Mouse (Mus musculus): ENCODE data around the gene Magt1. TPM values are rescaled to one million over a fixed set of nuclear protein-coding genes. Genes with fewer than 3 reads are reported as not detected.

Gene Magt1
- polyA plus RNA-seq (2014; fragmentation: Illumina TruSeq; extraction: RNeasy Lipid Tissue Mini Kit (QIAGEN cat#74804); ENCODE audit: low read depth, low replicate concordance), result 43.7 TPM

DNA sequence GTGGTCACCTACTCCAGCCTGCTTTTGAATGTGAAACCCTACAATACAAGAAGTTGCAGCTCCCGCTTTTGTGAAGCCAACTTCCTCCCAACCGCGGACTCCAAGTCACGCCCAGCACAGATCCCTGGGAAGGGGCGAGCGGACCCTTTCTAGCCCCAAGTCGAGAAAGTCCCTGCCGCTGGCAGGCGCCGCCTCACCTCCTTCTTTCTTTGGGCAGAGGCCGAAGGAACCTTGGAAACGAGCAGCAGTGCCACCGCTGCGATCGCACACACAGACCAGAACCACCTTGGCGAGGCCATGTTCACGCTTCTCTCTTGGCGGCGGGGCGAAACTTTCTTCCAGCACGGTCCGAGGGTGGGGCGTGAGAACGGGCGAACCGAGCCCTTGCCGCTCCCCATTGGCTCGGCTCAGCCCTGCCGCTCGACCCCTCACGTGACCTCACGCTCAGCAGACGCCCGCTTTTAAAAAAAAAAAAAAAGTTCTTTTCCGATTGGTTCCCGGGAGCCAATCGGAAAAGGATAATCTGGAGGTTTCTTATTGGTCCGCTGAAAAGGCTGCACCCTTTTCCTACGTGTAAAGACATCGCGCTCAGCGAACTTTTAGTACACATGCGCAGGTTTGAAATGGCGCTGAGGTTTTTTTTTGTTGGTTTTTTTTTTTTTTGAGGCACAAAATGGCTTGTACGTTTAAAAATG is at the start of gene Magt1:
Magt1 (minus strand) TSS at position 442 of the 695 bp plus-strand sequence.

DNA sequence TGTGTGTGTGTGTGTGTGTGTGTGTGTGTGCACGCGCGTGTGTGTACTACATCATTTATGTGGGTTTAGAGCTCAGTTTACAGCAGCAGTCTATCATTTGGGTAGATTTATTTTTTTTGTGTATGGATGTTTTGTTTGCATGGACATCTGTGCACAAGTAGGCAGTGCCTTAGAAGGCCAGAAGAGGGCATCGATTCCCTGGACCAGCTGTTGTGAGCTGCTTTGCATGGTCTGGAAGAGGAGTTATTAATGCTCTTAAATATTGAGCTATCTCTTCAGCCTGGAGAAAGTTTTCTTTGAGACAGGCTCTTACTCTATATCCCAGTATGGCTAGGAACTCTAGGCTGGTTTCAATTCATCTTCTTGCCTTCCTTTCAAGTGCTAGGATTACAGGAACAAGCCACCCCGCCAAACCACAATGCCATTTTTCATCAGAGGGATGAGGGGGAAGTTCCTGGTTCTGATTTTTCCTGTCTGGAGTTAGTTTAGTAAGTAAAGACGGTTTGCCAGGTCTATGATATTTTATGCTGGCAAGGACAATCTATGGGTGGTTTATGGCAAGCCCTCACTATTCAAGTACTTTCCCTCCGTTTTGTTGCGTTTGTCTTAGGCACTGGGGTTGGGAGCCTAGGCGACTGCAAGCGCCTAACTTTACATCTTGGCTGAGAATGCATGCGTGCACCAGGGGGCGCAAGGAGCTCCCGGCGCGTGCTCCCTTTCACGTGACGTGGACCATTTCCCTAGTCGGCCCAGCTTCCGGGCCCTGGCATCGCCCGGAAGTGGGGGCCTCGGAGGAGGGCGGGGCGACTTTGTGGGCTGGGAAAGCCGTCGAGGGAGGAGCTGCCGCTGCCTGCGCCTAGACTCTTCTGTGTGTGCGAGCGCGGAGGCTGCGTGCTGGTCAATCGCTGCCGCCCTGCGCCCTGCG is 15.0 kb upstream of the Magt1 start, which contains the start of gene Atp7a:
Atp7a (plus strand) TSS at position 859 of the 925 bp plus-strand sequence.

DNA sequence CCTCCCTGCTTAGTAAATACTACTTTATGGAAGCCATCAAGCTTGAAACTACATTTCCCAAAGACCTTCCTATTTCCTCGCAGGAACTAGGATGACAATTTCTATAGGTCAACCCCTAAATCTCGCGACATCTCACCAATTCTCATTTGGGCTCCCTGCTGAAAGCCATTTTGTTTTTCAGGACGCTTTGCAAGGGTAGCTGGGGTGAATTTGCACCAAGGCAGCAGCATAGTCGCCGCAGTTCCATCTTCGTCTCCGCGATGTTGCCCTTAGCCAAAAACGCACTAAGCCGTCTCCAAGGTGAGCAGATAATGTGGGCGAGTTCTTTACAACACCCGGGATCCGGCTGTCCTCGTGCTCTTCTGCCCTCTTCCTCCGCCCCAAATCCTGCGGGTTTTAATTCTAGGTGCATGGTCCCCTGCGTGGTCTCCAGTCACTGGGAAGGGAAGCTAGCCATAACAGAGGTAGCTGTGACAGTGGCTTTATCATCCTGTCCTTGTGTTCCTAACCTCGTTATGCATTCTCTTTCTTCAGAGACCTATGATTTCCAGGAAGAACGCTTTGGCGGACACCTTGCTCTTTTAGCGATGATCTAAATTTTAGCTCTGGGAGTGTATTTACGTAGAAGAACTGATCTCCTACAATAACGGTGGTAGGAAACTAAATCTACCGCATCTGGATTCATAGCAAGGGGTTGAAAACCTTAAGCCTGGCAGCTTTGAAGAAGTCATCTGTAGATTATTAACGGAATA is 4.0 kb upstream of the Magt1 start, which contains the start of gene Cox7b:
Cox7b (plus strand) TSS at position 130 of the 752 bp plus-strand sequence.

DNA sequence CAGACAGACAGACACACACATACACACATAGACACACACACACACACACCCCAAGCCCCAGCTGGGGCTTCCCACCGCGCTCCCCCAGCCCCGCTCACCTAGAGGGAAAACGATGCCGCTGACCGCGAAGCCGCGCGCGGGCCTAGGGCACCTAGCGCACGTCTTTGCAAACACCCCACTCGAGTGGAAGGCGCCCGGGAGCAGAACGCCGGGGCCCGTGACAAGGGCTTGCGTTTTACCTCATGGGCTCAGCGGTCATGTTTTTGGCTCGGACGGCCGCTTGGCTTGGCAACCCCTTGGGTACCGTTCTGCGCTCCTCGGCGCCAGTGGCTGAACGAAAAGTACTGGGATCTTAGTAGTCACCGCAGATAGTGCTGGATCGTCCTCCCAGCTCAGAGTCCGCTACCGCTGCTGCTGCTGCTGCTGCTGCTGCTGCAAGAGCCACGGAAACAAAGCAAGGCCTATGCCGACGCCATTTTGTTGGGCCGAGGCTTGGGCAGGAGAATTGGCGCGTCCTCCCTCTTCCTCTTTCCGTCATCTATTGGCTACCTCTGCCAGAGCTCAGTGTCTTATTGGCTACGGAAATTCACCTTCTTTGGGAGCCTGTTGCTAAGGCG is 82.7 kb downstream of the Magt1 start, which contains the start of gene Atrx:
Atrx (minus strand) TSS at position 543 of the 617 bp plus-strand sequence.

Other genes with a start within 250 kb of the Magt1 start
- not detected for gene Fgf16, start 247.6 kb downstream of the Magt1 start, polyA plus RNA-seq (2014; fragmentation: Illumina TruSeq; extraction: RNeasy Lipid Tissue Mini Kit (QIAGEN cat#74804); ENCODE audit: low read depth, low replicate concordance)
- gene Atrx, start 82.5 kb downstream of the Magt1 start, polyA plus RNA-seq (2014; fragmentation: Illumina TruSeq; extraction: RNeasy Lipid Tissue Mini Kit (QIAGEN cat#74804); ENCODE audit: low read depth, low replicate concordance), result 39.1 TPM
- gene Cox7b, start 3.8 kb upstream of the Magt1 start, polyA plus RNA-seq (2014; fragmentation: Illumina TruSeq; extraction: RNeasy Lipid Tissue Mini Kit (QIAGEN cat#74804); ENCODE audit: low read depth, low replicate concordance), result 197 TPM
- gene Atp7a, start 15.4 kb upstream of the Magt1 start, polyA plus RNA-seq (2014; fragmentation: Illumina TruSeq; extraction: RNeasy Lipid Tissue Mini Kit (QIAGEN cat#74804); ENCODE audit: low read depth, low replicate concordance), result 10.6 TPM
- gene Tlr13, start 131.3 kb upstream of the Magt1 start, polyA plus RNA-seq (2014; fragmentation: Illumina TruSeq; extraction: RNeasy Lipid Tissue Mini Kit (QIAGEN cat#74804); ENCODE audit: low read depth, low replicate concordance), result 1.8 TPM
- gene Pgk1, start 175.2 kb upstream of the Magt1 start, polyA plus RNA-seq (2014; fragmentation: Illumina TruSeq; extraction: RNeasy Lipid Tissue Mini Kit (QIAGEN cat#74804); ENCODE audit: low read depth, low replicate concordance), result 140 TPM
- 13.3 TPM for gene Taf9b, start 209.3 kb upstream of the Magt1 start, polyA plus RNA-seq (2014; fragmentation: Illumina TruSeq; extraction: RNeasy Lipid Tissue Mini Kit (QIAGEN cat#74804); ENCODE audit: low read depth, low replicate concordance)
- not detected for gene Fnd3c2, start 243.5 kb upstream of the Magt1 start, polyA plus RNA-seq (2014; fragmentation: Illumina TruSeq; extraction: RNeasy Lipid Tissue Mini Kit (QIAGEN cat#74804); ENCODE audit: low read depth, low replicate concordance)

All from adipose tissue, adult 10 weeks (tissue).